Mouse (Mus musculus) retina, postnatal 7 days (tissue): ENCODE measurements around the gene Gpi1.

Source experiments
- DNase-seq: peaks from one replicate; pipeline ENCODE4 v3.0.0-alpha.2; 2012; ENCODE audit warnings: low read depth, low spot score

Gpi1 gene

DNA sequence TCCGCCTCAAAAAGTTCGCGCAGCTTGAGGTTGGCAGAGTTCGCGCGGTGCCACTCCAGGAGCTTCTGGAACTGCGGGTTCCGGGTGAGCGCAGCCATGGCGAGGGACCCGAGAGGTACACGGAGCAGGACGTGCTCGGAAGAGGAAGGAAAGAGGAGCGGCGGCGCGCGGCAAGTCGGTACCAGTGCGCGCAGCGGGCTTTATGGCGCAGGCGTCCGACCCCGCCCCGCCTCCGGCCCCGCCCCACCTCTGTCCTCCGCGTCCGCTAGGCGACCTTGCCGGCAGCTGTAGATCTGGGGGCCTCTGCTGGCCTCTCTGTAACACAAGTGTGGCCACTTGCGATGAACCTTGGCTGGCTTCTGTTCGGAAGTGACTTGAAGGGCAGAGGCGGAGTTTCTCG lies at the start of gene Gpi1:
Gene Gpi1, minus strand, starts transcription at position 221 of the 400 bp plus-strand sequence.
- DNase-seq: peak; percentile 74

DNA sequence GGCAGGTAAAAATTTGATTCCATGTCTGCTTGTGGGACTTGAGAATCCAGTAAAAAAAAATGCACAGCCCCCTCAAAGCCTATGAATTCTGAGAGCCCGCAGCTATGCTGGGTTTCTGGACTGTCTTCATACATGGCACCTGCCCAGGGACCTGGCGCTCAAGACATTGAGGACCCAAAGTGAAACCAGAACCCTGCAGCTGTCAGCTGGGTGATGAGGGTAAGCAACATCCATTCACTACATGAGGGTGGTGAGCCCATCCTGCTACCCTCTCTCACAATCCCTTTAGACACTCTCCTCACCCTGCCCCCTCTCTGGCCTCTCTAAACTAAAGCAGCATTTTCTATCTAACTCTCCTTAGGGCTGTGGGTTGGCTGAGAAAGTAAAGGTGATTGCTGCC lies 47.5 kb upstream of the Gpi1 start:
- no peak for DNase-seq

DNA sequence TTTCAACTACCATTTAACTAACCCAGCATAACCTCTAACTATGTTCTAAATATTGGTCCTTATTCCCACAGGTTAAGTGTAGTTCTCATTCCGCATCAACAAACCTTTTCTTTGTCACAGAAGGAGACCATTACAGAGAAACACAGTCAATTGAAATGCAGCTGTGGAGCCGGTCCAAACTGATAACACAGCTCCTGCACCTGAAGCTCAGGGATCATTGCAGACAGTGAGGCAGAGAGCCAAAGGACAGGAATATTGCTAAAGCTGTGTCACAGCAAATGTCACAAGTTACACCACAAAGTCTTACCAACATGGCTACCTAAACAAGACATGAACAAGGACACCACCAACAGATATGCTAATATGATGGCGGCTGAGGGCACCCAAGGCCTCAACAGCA lies 45.9 kb upstream of the Gpi1 start:
- DNase-seq: no peak

DNA sequence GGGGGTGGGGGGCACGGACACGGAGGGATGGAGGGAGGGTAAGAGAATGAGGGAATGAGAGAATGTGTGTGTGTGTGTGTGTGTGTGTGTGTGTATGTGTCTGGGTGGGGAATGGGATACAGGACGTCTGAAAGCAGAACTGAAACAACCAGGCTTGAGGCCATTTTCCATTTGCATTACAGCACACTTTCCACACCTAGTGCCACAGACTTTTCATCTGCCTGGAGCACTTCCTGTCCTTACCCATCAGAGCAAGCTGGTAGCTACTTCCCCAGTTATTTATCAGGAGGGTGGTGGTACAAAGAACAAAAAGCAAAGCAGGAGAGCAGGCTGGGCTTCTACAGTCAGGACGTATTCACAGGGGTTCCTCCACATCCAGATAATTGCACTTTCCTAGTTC lies 42.3 kb upstream of the Gpi1 start:
- DNase-seq: no peak

DNA sequence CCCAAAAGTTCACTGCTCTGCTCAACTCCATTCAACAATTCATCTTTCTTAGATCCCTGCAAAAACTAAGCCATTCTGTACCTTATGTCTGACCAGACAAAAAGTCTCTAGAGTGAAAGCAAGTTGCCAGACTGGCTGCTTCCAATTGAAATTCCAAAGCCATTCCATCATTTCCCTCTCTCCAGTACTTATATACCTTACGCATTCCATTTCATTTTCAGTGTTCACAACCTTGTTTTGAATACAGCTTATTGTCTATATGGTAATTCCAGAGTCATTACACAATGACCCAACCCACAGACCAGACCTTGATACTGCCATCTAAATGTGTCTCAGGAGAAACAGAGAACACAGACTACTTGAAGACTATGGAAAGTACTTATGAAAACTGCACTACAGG lies 38.3 kb upstream of the Gpi1 start:
- no peak for DNase-seq

DNA sequence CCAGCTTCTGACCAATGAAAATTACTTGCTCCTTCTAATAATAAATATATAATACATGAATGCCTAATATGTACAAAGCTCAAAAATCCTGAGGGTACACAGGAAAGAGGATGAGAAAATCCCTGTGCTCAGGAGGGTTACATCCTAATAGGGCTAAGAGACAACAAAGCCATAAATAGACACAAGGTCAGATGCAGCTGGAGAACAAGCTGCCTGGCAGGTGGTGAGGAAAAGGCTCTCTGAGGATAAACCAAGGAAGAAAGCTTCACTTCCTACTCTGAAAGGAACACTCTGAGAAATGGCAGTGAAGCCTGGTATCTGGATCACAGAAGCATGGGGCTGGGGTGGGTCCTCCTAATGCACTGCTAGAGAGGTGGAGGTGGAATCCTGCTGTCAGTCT lies 36.3 kb upstream of the Gpi1 start:
- peak; percentile 13 for DNase-seq

DNA sequence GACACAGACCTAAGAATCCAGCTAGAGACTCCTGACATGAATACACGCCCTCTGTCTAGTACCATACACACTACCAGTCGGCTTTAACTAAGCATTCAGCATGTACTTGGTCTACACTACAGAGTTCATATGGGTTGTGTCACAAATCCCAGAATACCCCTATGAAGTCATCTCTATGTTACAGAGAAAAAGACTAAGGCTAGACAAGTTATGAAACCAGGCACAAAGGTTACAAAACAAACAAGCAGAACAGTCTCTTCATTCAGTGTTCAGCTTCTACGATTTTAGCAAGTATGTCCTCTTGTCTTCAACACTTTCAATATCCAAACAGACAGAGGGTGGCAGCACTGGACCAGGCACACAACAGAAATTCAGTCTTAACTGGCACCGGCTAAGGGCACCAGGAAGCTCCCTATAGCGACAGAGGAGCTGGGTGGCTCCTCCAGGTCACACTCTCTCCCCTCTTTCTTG lies 35.8 kb upstream of the Gpi1 start:
- peak; percentile 53 for DNase-seq

DNA sequence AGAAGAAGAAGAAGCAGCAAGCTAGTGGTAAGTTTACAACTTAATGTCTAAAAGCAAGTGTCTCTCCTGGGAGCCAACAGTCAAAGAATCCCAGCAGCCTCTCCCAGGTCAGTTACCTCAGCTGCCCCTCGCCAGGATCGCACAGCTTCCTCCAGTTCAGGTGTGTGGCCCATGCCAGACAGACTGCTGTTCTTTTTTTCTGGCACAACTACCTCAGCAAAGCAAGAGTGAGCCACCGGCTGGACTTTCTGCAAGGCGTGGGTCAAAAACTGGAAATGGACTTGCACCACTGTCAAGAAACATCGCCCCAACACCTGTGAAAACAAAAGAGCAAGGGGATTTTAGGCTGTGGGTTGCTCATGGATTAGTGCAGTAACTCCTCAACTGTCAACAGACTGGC lies 33.3 kb upstream of the Gpi1 start:
- DNase-seq: no peak

DNA sequence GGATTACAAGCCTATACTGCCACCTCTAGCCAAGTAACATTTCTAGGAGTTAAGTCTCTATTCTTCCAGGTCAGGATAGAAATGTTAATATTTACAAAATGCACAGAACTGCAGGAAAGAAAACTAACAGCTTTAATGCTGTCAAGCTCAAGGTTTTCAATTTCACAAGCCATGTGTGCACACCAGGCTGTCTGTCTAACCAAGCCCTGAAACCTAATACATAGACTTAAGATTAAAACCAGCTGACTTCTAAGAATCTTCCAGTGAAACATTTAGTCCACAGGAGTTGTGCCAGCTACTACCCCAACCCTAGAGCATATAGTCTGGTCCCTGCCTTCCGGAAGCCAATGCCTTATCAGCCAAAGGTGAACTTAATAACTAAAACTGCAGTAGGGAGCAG lies 28.3 kb upstream of the Gpi1 start:
- no peak for DNase-seq

DNA sequence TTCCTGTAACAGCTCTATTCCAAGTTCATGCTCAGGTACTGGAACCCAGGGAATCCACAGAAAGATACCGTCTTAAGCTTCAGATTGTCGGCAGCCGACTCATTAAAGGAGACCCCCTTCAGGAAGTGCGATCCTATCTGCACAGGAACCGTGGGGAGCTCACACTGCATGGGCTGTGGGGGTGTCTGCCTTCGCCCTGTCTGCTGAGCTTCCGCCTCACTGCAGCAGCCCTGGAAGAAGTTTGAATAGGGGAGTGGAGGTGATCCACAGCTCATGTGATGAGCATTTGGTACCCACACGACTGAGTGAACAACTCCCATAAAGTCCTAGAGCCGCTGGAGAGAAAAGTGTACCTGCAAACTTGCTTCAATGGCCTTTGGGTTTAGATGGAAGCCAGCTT lies 27.1 kb upstream of the Gpi1 start:
- no peak for DNase-seq

DNA sequence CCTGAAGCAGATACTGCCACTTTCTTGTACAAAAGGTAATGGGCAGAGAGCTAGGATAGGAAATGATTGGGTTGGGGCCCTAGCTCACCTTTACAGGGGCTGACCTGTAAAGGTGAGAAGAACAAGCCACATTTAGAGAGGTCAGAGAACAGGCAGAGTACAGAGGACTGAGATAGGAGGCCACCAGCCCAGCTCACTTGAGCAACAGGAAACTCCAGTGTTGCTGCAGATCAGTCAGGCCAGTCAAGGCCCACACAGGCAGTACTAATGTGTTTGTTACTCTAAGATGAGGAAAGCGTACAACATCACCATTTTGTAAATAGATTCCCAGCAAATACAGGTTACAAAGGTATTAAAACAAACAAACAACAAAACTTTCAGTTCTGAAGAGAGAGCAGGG lies 25.8 kb upstream of the Gpi1 start:
- no peak for DNase-seq

DNA sequence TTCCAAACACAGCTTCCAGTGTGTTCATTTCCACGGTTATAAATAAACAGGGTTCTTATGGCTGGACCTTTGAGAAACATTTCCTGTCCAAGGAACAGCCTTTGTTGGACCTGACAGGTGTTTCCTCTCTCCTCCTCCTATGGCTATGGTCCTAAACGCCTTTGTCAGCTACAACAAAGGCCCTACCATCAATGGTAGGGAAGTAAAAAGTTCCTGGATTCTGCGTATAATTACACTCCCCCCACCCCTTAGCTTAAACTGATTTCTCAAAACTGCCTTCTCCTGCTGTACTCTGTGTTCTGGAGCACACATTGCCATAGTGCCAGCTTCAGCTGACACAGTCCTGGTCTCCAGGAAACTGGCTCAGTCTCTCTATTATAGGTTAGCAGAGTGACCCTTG lies 25.0 kb upstream of the Gpi1 start:
- DNase-seq: no peak

DNA sequence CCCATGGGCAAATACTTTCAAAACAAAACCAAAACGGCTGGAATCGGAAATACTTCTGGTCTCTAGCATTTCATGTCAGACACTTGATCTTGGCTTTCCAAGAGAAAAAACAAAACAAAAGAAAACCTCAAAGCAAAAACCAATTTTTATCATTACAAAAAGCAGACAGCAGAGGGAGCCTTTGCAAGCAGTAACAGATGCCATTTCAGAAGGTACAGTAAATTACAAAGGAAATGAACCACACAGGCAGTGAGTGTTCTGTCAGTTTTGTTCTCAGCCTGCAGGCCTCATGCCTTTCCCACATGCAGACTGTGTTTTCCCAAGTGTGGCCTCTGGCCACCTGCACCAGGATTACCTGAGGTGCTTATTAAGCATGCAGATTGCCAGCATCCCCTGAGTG lies 21.9 kb upstream of the Gpi1 start:
- no peak for DNase-seq

DNA sequence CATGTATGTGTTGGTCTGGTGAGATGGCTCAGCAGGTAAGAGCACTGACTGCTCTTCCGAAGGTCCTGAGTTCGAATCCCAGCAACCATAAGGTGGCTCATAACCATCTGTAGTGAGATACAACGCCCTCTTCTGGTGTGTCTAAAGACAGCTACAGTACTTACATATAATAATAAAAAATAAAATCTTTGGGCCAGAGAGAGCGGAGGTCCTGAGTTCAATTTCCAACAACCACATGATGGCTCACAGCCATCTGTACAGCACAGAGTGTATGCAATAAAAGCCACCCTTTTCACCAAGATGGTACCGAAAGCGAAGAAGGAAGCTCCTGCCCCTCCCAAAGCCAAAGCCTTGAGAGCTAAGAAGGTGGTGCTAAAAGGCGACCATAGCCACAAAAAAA lies 20.6 kb upstream of the Gpi1 start, which contains the start of gene Gm6096:
Gene Gm6096, plus strand, starts transcription at position 301 of the 400 bp plus-strand sequence.
- DNase-seq: no peak

DNA sequence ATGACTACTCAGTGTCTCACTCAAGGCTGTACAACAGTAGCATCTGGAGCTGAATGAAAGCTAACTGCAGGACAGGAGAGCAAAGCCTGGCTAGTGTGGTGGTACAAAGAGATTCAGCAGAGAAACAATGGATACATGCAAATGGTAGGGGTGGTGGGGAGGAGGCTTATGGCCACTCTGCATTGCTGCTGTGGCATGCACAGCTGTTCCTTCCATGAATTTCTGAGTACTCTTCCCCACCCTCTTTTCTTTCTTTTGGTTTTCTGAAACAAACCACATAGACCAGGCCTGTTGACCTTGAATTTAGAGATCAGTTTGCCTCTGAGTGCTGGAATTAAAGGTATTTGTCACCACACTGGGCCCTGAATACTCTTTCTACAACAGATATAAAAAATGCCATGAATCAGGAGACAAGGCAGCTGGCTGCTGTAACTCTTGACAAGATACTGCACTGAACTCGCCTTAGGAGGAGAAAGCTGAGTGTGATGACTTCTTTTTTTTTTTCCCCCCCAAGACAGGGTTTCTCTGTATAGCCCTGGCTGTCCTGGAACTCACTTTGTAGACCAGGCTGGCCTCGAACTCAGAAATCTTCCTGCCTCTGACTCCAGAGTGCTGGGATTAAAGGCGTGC lies 16.8 kb upstream of the Gpi1 start:
- DNase-seq: no peak

DNA sequence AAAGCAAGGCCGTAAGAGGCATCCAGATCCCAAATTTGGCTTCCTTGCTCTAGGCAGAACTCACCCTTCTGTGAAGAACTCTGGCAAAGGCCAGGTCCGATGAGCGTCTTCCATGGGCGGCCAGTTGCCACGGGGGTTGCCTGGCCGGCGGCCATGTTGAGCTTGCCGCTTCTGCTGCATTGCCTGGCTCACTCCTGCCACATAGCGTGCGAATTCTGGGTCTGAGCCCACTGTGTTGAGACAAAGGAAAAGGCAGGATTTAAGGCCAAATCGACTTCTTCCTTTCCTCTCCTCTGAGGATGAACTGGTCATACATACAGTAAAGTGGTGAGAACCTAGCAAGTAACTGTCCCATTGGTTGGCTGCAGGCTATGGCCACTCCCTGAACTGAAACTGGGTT lies 12.0 kb upstream of the Gpi1 start:
- DNase-seq: no peak

DNA sequence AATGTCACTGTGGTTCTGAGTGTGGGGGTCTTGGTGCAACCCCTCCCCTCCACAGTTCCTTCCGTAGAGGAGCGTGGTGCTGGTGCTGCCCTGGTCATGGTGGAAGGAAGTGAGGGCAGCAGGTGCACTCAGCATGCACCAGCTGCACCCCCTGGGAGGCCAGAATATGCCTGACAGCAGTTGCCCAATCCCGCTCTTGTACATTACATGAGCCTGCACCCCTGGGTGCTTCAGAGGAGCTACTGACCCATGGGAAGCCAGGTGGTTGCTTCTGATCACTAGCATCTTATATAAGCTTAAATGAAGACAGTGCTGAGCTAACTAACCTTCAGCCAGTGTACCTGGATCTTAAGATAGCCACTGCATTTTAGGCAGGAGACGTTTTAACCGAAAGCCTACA lies 8.0 kb upstream of the Gpi1 start:
- no peak for DNase-seq

DNA sequence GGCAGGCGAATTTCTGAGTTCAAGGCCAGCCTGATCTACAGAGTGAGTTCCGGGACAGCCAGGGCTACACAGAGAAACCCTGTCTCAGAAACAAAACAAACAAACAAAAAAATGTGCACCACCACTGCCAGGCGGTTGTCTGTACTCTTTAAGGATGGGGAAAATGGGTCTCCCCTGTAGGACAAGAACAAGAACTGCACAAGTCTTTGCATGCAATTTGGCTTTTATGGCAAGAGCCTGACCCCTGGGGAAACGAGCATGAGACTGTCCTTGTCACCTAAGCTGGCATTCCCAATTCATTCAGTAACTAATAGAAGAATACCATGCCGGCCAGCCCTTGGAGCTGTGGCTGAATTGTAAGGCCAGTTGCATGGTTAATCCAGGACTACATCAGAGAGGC lies 5.5 kb upstream of the Gpi1 start:
- no peak for DNase-seq

DNA sequence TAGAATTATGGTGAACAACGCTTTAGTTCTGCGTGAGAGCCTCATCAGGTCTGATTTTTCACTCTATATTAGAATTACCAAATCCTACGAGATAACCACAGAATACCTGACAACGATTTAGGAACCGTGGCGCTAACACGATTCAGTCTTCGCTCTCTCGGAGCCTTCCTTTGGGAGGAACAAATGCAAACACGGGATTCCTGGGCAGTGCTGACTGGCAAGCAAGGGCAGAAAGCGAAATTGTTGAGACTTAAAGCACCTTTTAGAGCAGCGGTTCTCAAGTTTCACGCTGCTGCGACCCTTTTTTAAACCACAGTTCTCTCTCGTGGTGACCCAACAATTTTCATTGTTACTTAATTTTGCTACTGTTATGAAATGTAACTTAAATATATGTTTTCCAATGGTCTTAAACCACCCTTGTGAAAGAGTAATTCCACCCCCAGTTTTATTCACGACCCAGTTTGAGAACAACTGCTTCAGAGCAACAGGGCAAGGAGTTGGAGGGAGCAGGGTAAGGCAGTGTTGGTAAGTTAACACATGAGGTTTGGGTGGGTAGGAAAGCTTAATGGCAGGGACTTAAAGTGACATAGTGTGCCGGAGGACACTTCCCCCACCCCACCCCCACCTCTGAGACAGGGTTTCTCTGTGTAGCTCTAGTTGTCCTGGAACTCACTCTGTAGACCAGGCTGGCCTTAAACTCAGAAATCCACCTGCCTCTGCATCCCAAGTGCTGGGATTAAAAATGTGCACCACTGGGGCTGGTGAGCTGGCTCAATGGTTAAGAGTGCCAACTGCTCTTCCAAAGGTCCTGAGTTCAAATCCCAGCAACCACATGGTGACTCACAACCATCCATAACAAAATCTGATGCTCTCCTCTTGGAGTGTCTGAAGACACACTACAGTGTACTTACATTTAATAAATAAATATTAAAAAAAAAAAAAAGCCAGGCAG lies 4.8 kb upstream of the Gpi1 start:
- DNase-seq: no peak

DNA sequence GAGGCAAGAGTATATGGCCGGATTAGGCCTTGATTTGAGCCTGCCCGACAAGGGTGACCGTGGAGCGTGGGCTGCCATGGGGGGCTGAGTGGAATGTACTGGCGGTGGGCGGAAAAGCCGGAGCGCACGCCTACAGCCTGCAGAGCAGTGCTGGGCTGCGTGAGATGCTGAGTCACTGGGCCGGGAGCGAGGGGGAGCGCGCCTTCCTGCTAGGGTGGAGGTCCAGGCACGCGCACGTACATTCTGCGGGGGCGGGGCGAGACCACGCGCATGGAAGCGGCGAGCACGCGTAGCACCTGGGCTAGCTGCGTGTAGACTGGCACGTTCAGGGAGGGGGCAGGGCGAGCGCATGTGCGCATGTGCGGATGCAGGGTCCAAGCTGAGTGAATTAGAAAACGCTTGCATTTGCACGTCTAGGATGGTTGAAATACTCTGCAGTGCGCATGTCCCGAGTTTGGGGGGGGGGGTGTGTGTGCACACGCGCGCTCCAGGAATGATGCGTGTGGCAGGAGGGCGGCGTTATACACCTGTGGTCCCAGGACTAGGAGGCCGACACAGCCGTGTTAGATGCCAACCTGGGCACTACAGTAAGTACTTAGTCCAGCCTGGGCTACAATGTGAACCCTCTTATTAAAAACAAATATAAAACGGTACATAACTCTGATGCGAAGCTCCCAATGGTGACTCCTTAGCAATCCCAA lies 3.9 kb upstream of the Gpi1 start:
- DNase-seq: peak; percentile 95

DNA sequence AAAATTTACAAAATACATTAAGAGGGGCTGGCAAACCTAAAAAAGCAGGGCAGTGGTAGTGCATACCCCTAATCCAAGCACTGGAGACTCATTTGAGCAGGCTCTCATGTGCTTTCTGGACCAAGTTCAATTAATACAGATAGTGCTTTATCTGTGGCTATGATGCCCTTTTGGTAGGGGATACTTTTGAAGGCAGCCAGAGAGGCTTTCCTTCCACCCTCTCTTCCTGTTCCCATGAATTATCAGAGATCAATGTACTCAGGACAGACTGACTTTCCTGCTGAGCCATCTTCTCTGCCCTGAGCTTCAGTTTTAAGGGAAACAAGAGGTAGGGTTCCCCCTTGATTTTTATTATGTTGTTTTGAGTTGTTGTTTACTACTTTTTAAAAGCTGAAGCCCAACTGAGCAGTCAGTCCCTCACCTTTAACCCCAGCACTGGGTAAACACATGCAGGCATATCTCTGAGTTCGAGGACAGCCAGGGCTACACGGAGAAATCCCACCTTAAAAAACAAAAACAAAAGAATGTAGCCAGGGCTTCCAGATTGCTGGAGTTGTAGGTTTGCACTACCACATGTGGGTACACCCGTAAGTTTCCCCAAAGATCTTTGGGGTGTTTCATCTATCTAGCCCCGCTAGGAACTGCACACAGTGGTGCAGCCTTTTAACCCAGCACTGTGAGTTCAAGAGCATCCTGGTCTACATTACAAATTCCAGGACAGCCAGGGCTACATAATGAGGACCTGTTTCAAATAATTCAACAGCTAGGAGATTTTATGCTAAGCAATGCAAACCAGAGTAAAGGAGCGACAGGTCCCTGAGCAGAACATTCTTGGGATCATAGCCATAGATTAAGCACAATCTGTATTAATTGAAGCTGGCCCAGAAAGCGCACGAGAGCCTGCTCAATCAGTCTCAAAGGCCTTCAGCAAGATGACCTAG lies 2.9 kb upstream of the Gpi1 start:
- no peak for DNase-seq
